Mouse (Mus musculus): Measurements from ENCODE around the gene Gm28042. TPM values are rescaled to one million over a fixed set of nuclear protein-coding genes. Genes with fewer than 3 reads are reported as not detected.

Gene Gm28042
- polyA plus RNA-seq, 1 experiment from 2014 or later, result 6.2 TPM

- DNase-seq (ENCODE audit: low spot score), result no peak
- Histone ChIP-seq H3K36me3 (replicated peaks) (peaks cover 13% of the 10 kb centered on the region; the same call in 1 of the 2 replicates), H3K27ac (replicated peaks) (0 out of 2 replicates have a peak overlapping the region, but pooled peaks have one; percentile 52), H3K9me3 (no peaks in the 10 kb centered on the region), H3K4me1 (peaks cover 42% of the 10 kb centered on the region), H3K4me3 (no peak overlapping the region), H3K27me3 (replicated peaks; ENCODE audit: low read depth, poor library complexity, severe bottlenecking) (no peaks in the 10 kb centered on the region)
- WGBS, result 88% methylated on average over 4 of the region's 4 CpGs
Measured at GRCm38 (mm10) chr2:119997354-119997753, 29.9 kb upstream of the Gm28042 start.

GRCm38 (mm10) chr2:119999731-120000130 is 27.6 kb upstream of the Gm28042 start:
- peaks cover 20% of the 10 kb centered on the region; the same call in 1 of the 2 replicates for H3K36me3 ChIP-seq (replicated peaks)
- no peak overlapping the region for H3K27ac ChIP-seq (replicated peaks)
- H3K4me3 ChIP-seq, result no peak overlapping the region
- H3K27me3 ChIP-seq (replicated peaks; ENCODE audit: low read depth, poor library complexity, severe bottlenecking), result no peaks in the 10 kb centered on the region
- 92% methylated on average over 2 of the region's 2 CpGs for WGBS
- no peak for DNase-seq (ENCODE audit: low spot score)
- H3K9me3 ChIP-seq, result no peaks in the 10 kb centered on the region
- H3K4me1 ChIP-seq, result peaks cover 42% of the 10 kb centered on the region

GRCm38 (mm10) chr2:120000882-120001584 is 26.3 kb upstream of the Gm28042 start:
- no peak for DNase-seq (ENCODE audit: low spot score)
- Histone ChIP-seq H3K9me3 (no peaks in the 10 kb centered on the region), H3K27me3 (replicated peaks; ENCODE audit: low read depth, poor library complexity, severe bottlenecking) (no peaks in the 10 kb centered on the region), H3K27ac (replicated peaks) (peak overlapping the region; percentile 57), H3K4me3 (no peak overlapping the region), H3K36me3 (replicated peaks) (peaks cover 23% of the 10 kb centered on the region; the same call in 1 of the 2 replicates), H3K4me1 (peaks cover 30% of the 10 kb centered on the region)
- WGBS, result 71% methylated on average over 3 of the region's 3 CpGs

- H3K4me3 ChIP-seq, result no peak overlapping the region
- H3K36me3 ChIP-seq (replicated peaks), result peaks cover 19% of the 10 kb centered on the region; the same call in 1 of the 2 replicates
- 70% methylated on average over 4 of the region's 4 CpGs for WGBS
- H3K9me3 ChIP-seq, result no peaks in the 10 kb centered on the region
- H3K27me3 ChIP-seq (replicated peaks; ENCODE audit: low read depth, poor library complexity, severe bottlenecking), result no peaks in the 10 kb centered on the region
- no peak for DNase-seq (ENCODE audit: low spot score)
- H3K27ac ChIP-seq (replicated peaks), result no peak overlapping the region
- peaks cover 21% of the 10 kb centered on the region for H3K4me1 ChIP-seq
Measured at GRCm38 (mm10) chr2:120001956-120002355, 25.3 kb upstream of the Gm28042 start.

- 80% methylated on average over 2 of the region's 2 CpGs for WGBS
- no peaks in the 10 kb centered on the region for H3K27me3 ChIP-seq (replicated peaks; ENCODE audit: low read depth, poor library complexity, severe bottlenecking)
- peaks cover 19% of the 10 kb centered on the region; the same call in 1 of the 2 replicates for H3K36me3 ChIP-seq (replicated peaks)
- H3K9me3 ChIP-seq, result no peaks in the 10 kb centered on the region
- peaks cover 16% of the 10 kb centered on the region for H3K4me1 ChIP-seq
- no peak for DNase-seq (ENCODE audit: low spot score)
- no peak overlapping the region for H3K27ac ChIP-seq (replicated peaks)
- H3K4me3 ChIP-seq, result no peak overlapping the region
Measured at GRCm38 (mm10) chr2:120003970-120004369, 23.3 kb upstream of the Gm28042 start.

- Histone ChIP-seq H3K27me3 (replicated peaks; ENCODE audit: low read depth, poor library complexity, severe bottlenecking) (no peaks in the 10 kb centered on the region), H3K4me1 (peaks cover 4% of the 10 kb centered on the region), H3K9me3 (no peaks in the 10 kb centered on the region), H3K4me3 (no peak overlapping the region), H3K36me3 (replicated peaks) (peaks cover 10% of the 10 kb centered on the region; the same call in 1 of the 2 replicates), H3K27ac (replicated peaks) (no peak overlapping the region)
- DNase-seq (ENCODE audit: low spot score), result no peak
- WGBS, result 94% methylated on average over 7 of the region's 7 CpGs
Measured at GRCm38 (mm10) chr2:120006696-120007095, 20.6 kb upstream of the Gm28042 start.

GRCm38 (mm10) chr2:120007680-120008210 is 19.5 kb upstream of the Gm28042 start:
- Histone ChIP-seq H3K4me3 (no peak overlapping the region), H3K4me1 (peaks cover 3% of the 10 kb centered on the region; the same call in 1 of the 2 replicates), H3K36me3 (replicated peaks) (peaks cover 10% of the 10 kb centered on the region), H3K9me3 (no peaks in the 10 kb centered on the region), H3K27me3 (replicated peaks; ENCODE audit: low read depth, poor library complexity, severe bottlenecking) (no peaks in the 10 kb centered on the region), H3K27ac (replicated peaks) (no peak overlapping the region)
- WGBS, result 76% methylated on average over 4 of the region's 4 CpGs
- DNase-seq (ENCODE audit: low spot score), result no peak

GRCm38 (mm10) chr2:120008672-120009071 is 18.6 kb upstream of the Gm28042 start:
- Histone ChIP-seq H3K4me1 (peaks cover 3% of the 10 kb centered on the region; the same call in 1 of the 2 replicates), H3K27ac (replicated peaks) (no peak overlapping the region), H3K4me3 (no peak overlapping the region), H3K9me3 (no peaks in the 10 kb centered on the region), H3K27me3 (replicated peaks; ENCODE audit: low read depth, poor library complexity, severe bottlenecking) (no peaks in the 10 kb centered on the region), H3K36me3 (replicated peaks) (peaks cover 18% of the 10 kb centered on the region)
- 49% methylated on average over 4 of the region's 4 CpGs for WGBS
- DNase-seq (ENCODE audit: low spot score), result no peak

GRCm38 (mm10) chr2:120011462-120012200 is 15.7 kb upstream of the Gm28042 start:
- peak; percentile 61 for DNase-seq (ENCODE audit: low spot score)
- H3K27me3 ChIP-seq (replicated peaks; ENCODE audit: low read depth, poor library complexity, severe bottlenecking), result no peaks in the 10 kb centered on the region
- H3K27ac ChIP-seq (replicated peaks), result no peak overlapping the region
- H3K9me3 ChIP-seq, result no peaks in the 10 kb centered on the region
- H3K4me1 ChIP-seq, result peaks cover 3% of the 10 kb centered on the region; the same call in 1 of the 2 replicates
- 80% methylated on average over 8 of the region's 8 CpGs for WGBS
- peaks cover 29% of the 10 kb centered on the region for H3K36me3 ChIP-seq (replicated peaks)
- H3K4me3 ChIP-seq, result no peak overlapping the region

GRCm38 (mm10) chr2:120012924-120013323 is 14.4 kb upstream of the Gm28042 start:
- WGBS, result 90% methylated on average over 13 of the region's 13 CpGs
- Histone ChIP-seq H3K36me3 (replicated peaks) (peaks cover 42% of the 10 kb centered on the region), H3K4me3 (no peak overlapping the region), H3K27ac (replicated peaks) (no peak overlapping the region), H3K4me1 (no peaks in the 10 kb centered on the region; the same call in 1 of the 2 replicates), H3K9me3 (no peaks in the 10 kb centered on the region), H3K27me3 (replicated peaks; ENCODE audit: low read depth, poor library complexity, severe bottlenecking) (no peaks in the 10 kb centered on the region)
- no peak for DNase-seq (ENCODE audit: low spot score)

GRCm38 (mm10) chr2:120013831-120014486 is 13.3 kb upstream of the Gm28042 start:
- H3K4me3 ChIP-seq, result no peak overlapping the region
- no peaks in the 10 kb centered on the region for H3K9me3 ChIP-seq
- 95% methylated on average over 2 of the region's 2 CpGs for WGBS
- DNase-seq (ENCODE audit: low spot score), result no peak
- no peaks in the 10 kb centered on the region for H3K4me1 ChIP-seq
- H3K27ac ChIP-seq (replicated peaks), result no peak overlapping the region
- H3K27me3 ChIP-seq (replicated peaks; ENCODE audit: low read depth, poor library complexity, severe bottlenecking), result no peaks in the 10 kb centered on the region
- H3K36me3 ChIP-seq (replicated peaks), result peaks cover 53% of the 10 kb centered on the region

- Histone ChIP-seq H3K4me3 (no peak overlapping the region), H3K4me1 (no peaks in the 10 kb centered on the region), H3K27me3 (replicated peaks; ENCODE audit: low read depth, poor library complexity, severe bottlenecking) (no peaks in the 10 kb centered on the region), H3K9me3 (no peaks in the 10 kb centered on the region), H3K36me3 (replicated peaks) (peaks cover 72% of the 10 kb centered on the region), H3K27ac (replicated peaks) (no peak overlapping the region)
- WGBS, result 92% methylated on average over 4 of the region's 4 CpGs
- no peak for DNase-seq (ENCODE audit: low spot score)
Measured at GRCm38 (mm10) chr2:120015882-120016281, 11.4 kb upstream of the Gm28042 start.
